ENCODE assay signal across 31 mouse cellular contexts in genomic region chr5:115139124-115139523, GRCm38 (mm10). TPM values are rescaled to one million over a fixed set of nuclear protein-coding genes. Genes with fewer than 3 reads are reported as not detected.
DNase-seq lines count a peak whose midpoint lies in the region; ATAC-seq and TF ChIP-seq lines count a peak whose summit lies in the region.
"Had no signal": no experiment of that assay in that cellular context is flagged by ENCODE, and none has a peak within 500 bp of the region (broad histone marks: within the 10 kb centered on the region; RNA-seq: fewer than 3 reads in every experiment).

No protein-coding gene starts in this region.

- no peaks in the 10 kb centered on the region for H3K27me3 ChIP-seq in hindbrain, postnatal 0 days (ENCODE audit: insufficient read depth, low read length)
- H3K27me3 ChIP-seq in hindbrain, embryonic 13.5 days, result no peaks in the 10 kb centered on the region
- H3K27me3 ChIP-seq: embryonic facial prominence, embryonic 13.5 days; forebrain, embryonic 12.5 days; forebrain, embryonic 15.5 days; heart, embryonic 12.5 days; heart, embryonic 15.5 days had no signal

- no peak overlapping the region for H3K4me3 ChIP-seq in hindbrain, postnatal 0 days (ENCODE audit: low read length)
- no peak overlapping the region for H3K4me3 ChIP-seq in hindbrain, embryonic 13.5 days
- H3K4me3 ChIP-seq: embryonic facial prominence, embryonic 10.5 days; embryonic facial prominence, embryonic 13.5 days; erythroblast, embryonic 14.5 days; forebrain, embryonic 12.5 days; forebrain, embryonic 15.5 days; heart, embryonic 12.5 days; heart, embryonic 15.5 days; hindbrain, embryonic 10.5 days had no signal

- no peak for DNase-seq in hindbrain, postnatal 0 days (ENCODE audit: low spot score)
- DNase-seq in 3T3-L1 (ENCODE audit: low read depth, low spot score) (peak; percentile 55), A20 (ENCODE audit: low read depth, low spot score) (peak; percentile 20)
- no peak for DNase-seq in urinary bladder, adult 18-20 months (ENCODE audit: low spot score in 2 of 2)
- no peak for DNase-seq in ovary, postnatal 14 days (ENCODE audit: low spot score)
- DNase-seq: adrenal gland, adult 2 months; adrenal gland, postnatal 14 days; B cell, adult 2 months; cerebellum, adult 11 months; cerebellum, adult 2 months; cerebellum, adult 9-11 months; cerebellum, postnatal 36 days; embryo, embryonic 11 days; gastrocnemius, postnatal 25 days; heart, adult 18-20 months; heart, postnatal 10 days; heart, postnatal 36 days; kidney, adult 18-20 months had no signal

- no peak for ATAC-seq in hindbrain, postnatal 0 days
- ATAC-seq in hindbrain, embryonic 13.5 days (ENCODE audit: low FRiP score), result no peak
- ATAC-seq: forebrain, embryonic 15.5 days had no signal

- peak; percentile 30 for TF ChIP-seq CTCF in hindbrain, postnatal 0 days (IDR thresholded peaks at IDR 0.05; ENCODE audit: low read depth)

- no peak overlapping the region for H3K9ac ChIP-seq in hindbrain, postnatal 0 days (replicated peaks; ENCODE audit: low read length)
- no peak overlapping the region for H3K9ac ChIP-seq in hindbrain, embryonic 13.5 days
- H3K9ac ChIP-seq: embryonic facial prominence, embryonic 13.5 days; forebrain, embryonic 12.5 days; forebrain, embryonic 15.5 days; heart, embryonic 12.5 days; heart, embryonic 15.5 days; hindbrain, embryonic 14.5 days had no signal

- 85% methylated on average over 4 of the region's 4 CpGs for WGBS in hindbrain, postnatal 0 days
- 74% methylated on average over 4 of the region's 4 CpGs for WGBS in hindbrain, embryonic 13.5 days

- no peak overlapping the region for H3K4me2 ChIP-seq in hindbrain, postnatal 0 days (ENCODE audit: low read depth, low read length)
- H3K4me2 ChIP-seq in hindbrain, embryonic 13.5 days, result no peak overlapping the region
- H3K4me2 ChIP-seq: embryonic facial prominence, embryonic 13.5 days; forebrain, embryonic 12.5 days; forebrain, embryonic 15.5 days; heart, embryonic 12.5 days; heart, embryonic 15.5 days; hindbrain, embryonic 14.5 days had no signal

- no peaks in the 10 kb centered on the region for H3K36me3 ChIP-seq in hindbrain, postnatal 0 days (ENCODE audit: insufficient read depth, low read length)
- H3K36me3 ChIP-seq in hindbrain, embryonic 13.5 days, result peaks cover 4% of the 10 kb centered on the region
- H3K36me3 ChIP-seq: forebrain, embryonic 15.5 days had no signal

- no peak overlapping the region for H3K27ac ChIP-seq in hindbrain, postnatal 0 days
- H3K27ac ChIP-seq in hindbrain, embryonic 13.5 days, result no peak overlapping the region
- H3K27ac ChIP-seq: embryonic facial prominence, embryonic 10.5 days; embryonic facial prominence, embryonic 13.5 days; forebrain, embryonic 12.5 days; forebrain, embryonic 15.5 days; heart, embryonic 15.5 days; hindbrain, embryonic 10.5 days; hindbrain, embryonic 14.5 days had no signal

- no peaks in the 10 kb centered on the region for H3K9me3 ChIP-seq in hindbrain, postnatal 0 days (ENCODE audit: low read length)
- no peaks in the 10 kb centered on the region for H3K9me3 ChIP-seq in hindbrain, embryonic 13.5 days
- H3K9me3 ChIP-seq: embryonic facial prominence, embryonic 10.5 days; embryonic facial prominence, embryonic 13.5 days; forebrain, embryonic 12.5 days; forebrain, embryonic 15.5 days; G1E; heart, embryonic 12.5 days; heart, embryonic 15.5 days; hindbrain, embryonic 10.5 days had no signal

- peaks cover 6% of the 10 kb centered on the region; the same call in 1 of the 2 replicates for H3K4me1 ChIP-seq in hindbrain, postnatal 0 days (ENCODE audit: insufficient read depth, low read length)
- peaks cover 1% of the 10 kb centered on the region for H3K4me1 ChIP-seq in hindbrain, embryonic 13.5 days (replicated peaks)
- H3K4me1 ChIP-seq: embryonic facial prominence, embryonic 13.5 days had no signal

RNA-seq across cellular contexts. Expression of gene Unc119b, which starts 4.3 kb away (rescaled TPM):
- 27.0 and 32.1 TPM in 2 replicates for total RNA-seq in hindbrain, postnatal 0 days (2014; rRNA removed)
- 22.5 and 23.4 TPM in 2 replicates for polyA plus RNA-seq in hindbrain, postnatal 0 days (2015; fragmentation: Nextera tagmentation; extraction: Ambion mirVana)
- 36.7 and 38.0 TPM in 2 replicates for polyA plus RNA-seq in hindbrain, embryonic 13.5 days (2015; fragmentation: Nextera tagmentation; extraction: Ambion mirVana)

RNA-seq across cellular contexts. Expression of gene Mlec, which starts 18.9 kb away (rescaled TPM):
- total RNA-seq in hindbrain, postnatal 0 days (2014; rRNA removed), result 65.5 and 80.9 TPM in 2 replicates
- 15.5 and 20.6 TPM in 2 replicates for polyA plus RNA-seq in hindbrain, postnatal 0 days (2015; fragmentation: Nextera tagmentation; extraction: Ambion mirVana)
- polyA plus RNA-seq in hindbrain, embryonic 13.5 days (2015; fragmentation: Nextera tagmentation; extraction: Ambion mirVana), result 22.3 and 27.2 TPM in 2 replicates

RNA-seq across cellular contexts. Expression of gene Acads, which starts 20.0 kb away (rescaled TPM):
- 30.3 and 32.5 TPM in 2 replicates for total RNA-seq in hindbrain, postnatal 0 days (2014; rRNA removed)
- polyA plus RNA-seq in hindbrain, postnatal 0 days (2015; fragmentation: Nextera tagmentation; extraction: Ambion mirVana), result 22.1 and 25.3 TPM in 2 replicates
- polyA plus RNA-seq in hindbrain, embryonic 13.5 days (2015; fragmentation: Nextera tagmentation; extraction: Ambion mirVana), result 24.4 and 25.2 TPM in 2 replicates

RNA-seq across cellular contexts. Expression of gene Gm10401, which starts 41.0 kb away (rescaled TPM):
- not detected in 2 replicates for total RNA-seq in hindbrain, postnatal 0 days (2014; rRNA removed)
- polyA plus RNA-seq in hindbrain, postnatal 0 days (2015; fragmentation: Nextera tagmentation; extraction: Ambion mirVana), result 38.5 and 39.3 TPM in 2 replicates
- polyA plus RNA-seq in hindbrain, embryonic 13.5 days (2015; fragmentation: Nextera tagmentation; extraction: Ambion mirVana), result 42.7 and 44.4 TPM in 2 replicates
- total RNA-seq: adrenal gland, adult 2 months; adrenal gland, postnatal 14 days; gastrocnemius, adult 18-20 months; gastrocnemius, postnatal 25 days; heart, adult 18-20 months; heart, postnatal 10 days; heart, postnatal 36 days had no signal
- polyA plus RNA-seq: adrenal gland, adult 2 months; cerebellum, adult 2 months; cortical plate, adult 2 months; erythroblast, embryonic 14.5 days; G1E had no signal

RNA-seq across cellular contexts. Expression of gene Cabp1, which starts 55.1 kb away (rescaled TPM):
- 21.4 and 34.6 TPM in 2 replicates for total RNA-seq in hindbrain, postnatal 0 days (2014; rRNA removed)
- 20.9 and 23.6 TPM in 2 replicates for polyA plus RNA-seq in hindbrain, postnatal 0 days (2015; fragmentation: Nextera tagmentation; extraction: Ambion mirVana)
- 12.4 and 13.0 TPM in 2 replicates for polyA plus RNA-seq in hindbrain, embryonic 13.5 days (2015; fragmentation: Nextera tagmentation; extraction: Ambion mirVana)
- polyA plus RNA-seq: erythroblast, embryonic 14.5 days; G1E had no signal

Comparison
In these comparisons a context has a peak if more than half of its experiments do, and no peak if none do; other contexts are left out.
1. DNase-seq: peak in 3T3-L1 (single experiment) and A20 (single experiment); none in hindbrain, postnatal 0 days (single experiment), urinary bladder, adult 18-20 months (0 of 2) and ovary, postnatal 14 days (single experiment).